ENCODE assay signal across 10 mouse cellular contexts in the genomic region with DNA sequence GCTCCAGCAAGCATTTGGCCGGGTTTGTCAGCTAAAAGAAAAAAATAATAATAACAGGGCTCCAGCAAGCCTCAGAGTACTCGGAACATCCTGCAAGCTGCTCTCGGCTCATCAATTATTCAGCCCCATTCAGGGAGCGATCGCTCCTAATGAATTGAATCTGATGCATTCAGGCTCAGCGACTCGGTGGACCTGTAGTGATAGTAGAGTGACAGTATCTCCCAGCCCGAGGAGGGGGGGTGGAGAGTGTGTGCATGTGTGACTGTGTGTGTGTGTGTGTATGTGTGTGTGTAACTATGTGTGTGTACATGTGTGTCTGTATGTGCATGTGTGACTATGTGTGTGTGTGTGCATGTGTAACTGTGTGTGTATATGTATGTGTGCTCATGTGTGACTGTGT.
A peak's percentile ranks its signal among the peaks of the same experiment; 100 is the strongest.
DNase-seq lines count a peak whose midpoint lies in the region; ATAC-seq and TF ChIP-seq lines count a peak whose summit lies in the region.
"Had no signal": no experiment of that assay in that cellular context is flagged by ENCODE, and none has a peak within 500 bp of the region (broad histone marks: within the 10 kb centered on the region; RNA-seq: fewer than 3 reads in every experiment).

No protein-coding gene starts in this region.

- peak overlapping the region; percentile 21; the same call in 1 of the 2 replicates for H3K4me2 ChIP-seq in midbrain, embryonic 14.5 days (ENCODE audit: low read length)
- H3K4me2 ChIP-seq in stomach, postnatal 0 days (replicated peaks; ENCODE audit: low read depth): no peak overlapping the region

- no peaks in the 10 kb centered on the region for H3K36me3 ChIP-seq in hindbrain, embryonic 10.5 days
- H3K36me3 ChIP-seq in midbrain, embryonic 14.5 days (ENCODE audit: control insufficient read depth, insufficient read depth, low read length): no peaks in the 10 kb centered on the region
- no peaks in the 10 kb centered on the region for H3K36me3 ChIP-seq in stomach, postnatal 0 days (ENCODE audit: control insufficient read depth, insufficient read depth, low read length)
- H3K36me3 ChIP-seq: heart, embryonic 13.5 days had no signal

- H3K27me3 ChIP-seq in hindbrain, embryonic 10.5 days (ENCODE audit: insufficient read depth, poor library complexity, severe bottlenecking): peaks cover 19% of the 10 kb centered on the region
- H3K27me3 ChIP-seq in midbrain, embryonic 14.5 days (ENCODE audit: control insufficient read depth, insufficient read depth, low read length): no peaks in the 10 kb centered on the region
- H3K27me3 ChIP-seq in stomach, postnatal 0 days (ENCODE audit: control insufficient read depth, insufficient read depth, low read length): no peaks in the 10 kb centered on the region

- 31% methylated on average over 8 of the region's 8 CpGs for WGBS in hindbrain, embryonic 10.5 days
- WGBS in midbrain, embryonic 14.5 days: 7% methylated on average over 8 of the region's 8 CpGs
- 71% methylated on average over 8 of the region's 8 CpGs for WGBS in stomach, postnatal 0 days

- peak; percentile 62 for ATAC-seq in midbrain, embryonic 14.5 days (ENCODE audit: low FRiP score, low TSS enrichment)
- no peak for ATAC-seq in stomach, postnatal 0 days (ENCODE audit: low FRiP score, low TSS enrichment)
- ATAC-seq: CD4-positive, CD25-positive, alpha-beta regulatory T cell, adult 4 months had no signal

- peaks cover 58% of the 10 kb centered on the region for H3K4me1 ChIP-seq in hindbrain, embryonic 10.5 days (replicated peaks)
- peaks cover 52% of the 10 kb centered on the region for H3K4me1 ChIP-seq in midbrain, embryonic 14.5 days (ENCODE audit: control insufficient read depth, insufficient read depth, low read length)
- no peaks in the 10 kb centered on the region; the same call in none of the 2 replicates for H3K4me1 ChIP-seq in stomach, postnatal 0 days (replicated peaks; ENCODE audit: control insufficient read depth, insufficient read depth)

- DNase-seq in ES-CJ7 (ENCODE audit: low read depth, low spot score): peak; percentile 10
- DNase-seq in brain, embryonic 14.5 days (ENCODE audit: low read depth): peak; percentile 94
- peak; percentile 38 for DNase-seq in hindbrain, embryonic 10.5 days (ENCODE audit: low spot score)
- peak; percentile 87 for DNase-seq in midbrain, embryonic 14.5 days
- DNase-seq in urinary bladder, postnatal 14 days (ENCODE audit: low spot score): no peak
- no peak for DNase-seq in stomach, postnatal 0 days (ENCODE audit: low spot score)
- no peak for DNase-seq in adrenal gland, adult 2 months
- DNase-seq: liver had no signal

- H3K4me3 ChIP-seq in hindbrain, embryonic 10.5 days: no peak overlapping the region
- H3K4me3 ChIP-seq in midbrain, embryonic 14.5 days (replicated peaks; ENCODE audit: low read depth, low read length): no peak overlapping the region
- no peak overlapping the region for H3K4me3 ChIP-seq in stomach, postnatal 0 days (ENCODE audit: low read depth, low read length)
- H3K4me3 ChIP-seq: heart, embryonic 13.5 days had no signal

- peak overlapping the region; percentile 81 for H3K27ac ChIP-seq in hindbrain, embryonic 10.5 days
- peak overlapping the region; percentile 92 for H3K27ac ChIP-seq in midbrain, embryonic 14.5 days (replicated peaks; ENCODE audit: low read depth, low read length)
- no peak overlapping the region for H3K27ac ChIP-seq in stomach, postnatal 0 days (replicated peaks)
- H3K27ac ChIP-seq: heart, embryonic 13.5 days had no signal

- TF ChIP-seq EP300 in stomach, postnatal 0 days (optimal IDR thresholded peaks at IDR 0.05): no peak

- TF ChIP-seq CTCF in brain, embryonic 14.5 days (IDR thresholded peaks at IDR 0.05; ENCODE audit: borderline replicate concordance, extremely low read depth, insufficient read depth, insufficient read length): no peak
- no peak for TF ChIP-seq CTCF in stomach, postnatal 0 days (IDR thresholded peaks at IDR 0.05; ENCODE audit: low read depth)

- H3K9me3 ChIP-seq in hindbrain, embryonic 10.5 days: no peaks in the 10 kb centered on the region
- no peaks in the 10 kb centered on the region for H3K9me3 ChIP-seq in midbrain, embryonic 14.5 days (ENCODE audit: control insufficient read depth, low read length)
- no peaks in the 10 kb centered on the region for H3K9me3 ChIP-seq in stomach, postnatal 0 days (ENCODE audit: control insufficient read depth, low read length)
- H3K9me3 ChIP-seq: heart, embryonic 13.5 days had no signal

- TF ChIP-seq POLR2A in brain, embryonic 14.5 days (IDR thresholded peaks at IDR 0.05; ENCODE audit: borderline replicate concordance, extremely low read depth, insufficient read depth, insufficient read length, poor library complexity, severe bottlenecking): no peak

- peak overlapping the region; percentile 21; the same call in 1 of the 2 replicates for H3K9ac ChIP-seq in midbrain, embryonic 14.5 days (replicated peaks; ENCODE audit: low read length)
- no peak overlapping the region for H3K9ac ChIP-seq in stomach, postnatal 0 days (ENCODE audit: low read length)
- H3K9ac ChIP-seq: heart, embryonic 13.5 days had no signal

Comparison
In these comparisons a context has a peak if more than half of its experiments do, and no peak if none do; other contexts are left out.
1. DNase-seq: peak in ES-CJ7 (single experiment), brain, embryonic 14.5 days (single experiment), hindbrain, embryonic 10.5 days (single experiment) and midbrain, embryonic 14.5 days (single experiment); none in urinary bladder, postnatal 14 days (single experiment), stomach, postnatal 0 days (single experiment) and adrenal gland, adult 2 months (single experiment).